Comparison of ENCODE assay signal across 8 mouse cellular contexts in the genomic region with DNA sequence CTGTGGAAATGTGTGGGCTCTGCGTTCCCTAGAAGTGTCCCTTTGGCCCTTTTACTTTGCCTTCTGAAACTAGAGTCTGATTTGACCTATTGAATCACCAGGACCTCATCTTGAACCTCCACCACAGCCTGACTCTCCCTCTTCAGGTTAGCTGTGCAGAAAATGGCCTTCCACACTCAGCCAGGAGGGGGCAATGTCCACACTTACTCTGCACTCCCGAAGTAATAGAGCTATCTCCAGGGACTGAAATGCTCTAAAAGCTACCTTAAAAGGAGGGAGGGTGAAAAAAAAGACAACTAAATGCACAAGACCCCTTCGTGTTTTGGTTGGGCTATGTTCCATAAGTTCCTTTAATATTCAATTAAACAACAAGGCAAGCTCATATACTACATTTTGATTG. TPM values are rescaled to one million over a fixed set of nuclear protein-coding genes. Genes with fewer than 3 reads are reported as not detected.
DNase-seq lines count a peak whose midpoint lies in the region; ATAC-seq lines count a peak whose summit lies in the region.

No protein-coding gene starts in this region.

- H3K4me1 ChIP-seq in heart, embryonic 13.5 days = peaks cover 29% of the 10 kb centered on the region

- H3K36me3 ChIP-seq in heart, embryonic 13.5 days = peaks cover 36% of the 10 kb centered on the region

- peak; percentile 92 for ATAC-seq in common myeloid progenitor, adult 5-6 weeks (replicated peaks; ENCODE audit: low read depth, poor library complexity, severe bottlenecking)
- no peak for ATAC-seq in heart, embryonic 13.5 days (ENCODE audit: extremely low read depth, insufficient number of reproducible peaks, low FRiP score, low TSS enrichment)

- H3K27ac ChIP-seq in heart, embryonic 13.5 days (replicated peaks) = 0 out of 2 replicates have a peak overlapping the region, but pooled peaks have one; percentile 28

- WGBS in heart, embryonic 13.5 days = 10% methylated on average over 3 of the region's 3 CpGs

- no peak overlapping the region for H3K4me2 ChIP-seq in heart, embryonic 13.5 days

- no peaks in the 10 kb centered on the region for H3K9me3 ChIP-seq in heart, embryonic 13.5 days

- no peaks in the 10 kb centered on the region for H3K27me3 ChIP-seq in heart, embryonic 13.5 days (replicated peaks)

- H3K9ac ChIP-seq in heart, embryonic 13.5 days = 0 out of 2 replicates have a peak overlapping the region, but pooled peaks have one; percentile 14

- no peak overlapping the region for H3K4me3 ChIP-seq in heart, embryonic 13.5 days

- peak; percentile 55 for DNase-seq in layer of hippocampus, adult 11-12 months (ENCODE audit: low spot score)
- DNase-seq in layer of hippocampus, adult 9-10 months (ENCODE audit: low spot score) = no peak
- peak; percentile 18 for DNase-seq in MEL-GATA-1-ER (ENCODE audit: extremely low read depth, low read depth)
- peak; percentile 49 to 54 for DNase-seq in left cerebral cortex, adult 18-20 months (ENCODE audit: low spot score in 2 of 2)
- peak; percentile 60 for DNase-seq in naive thymus-derived CD4-positive, alpha-beta T cell, adult 2 months (ENCODE audit: low read depth)
- DNase-seq in thymus, postnatal 36 days = peak; percentile 37 to 38

RNA-seq across cellular contexts. Expression of a gene that starts 13.9 kb away (rescaled TPM):
- total RNA-seq in common myeloid progenitor, adult 5-6 weeks (2017) = 68.1 and 68.4 TPM in 2 replicates
- polyA plus RNA-seq in heart, embryonic 13.5 days (2015; fragmentation: Nextera tagmentation; extraction: Ambion mirVana) = 56.6 and 60.5 TPM in 2 replicates
- 10 to 100 TPM; 31.6 to 31.7 TPM for total RNA-seq in left cerebral cortex, adult 18-20 months (2021)

RNA-seq across cellular contexts. Expression of a gene that starts 50.1 kb away (rescaled TPM):
- not detected in 2 replicates for total RNA-seq in common myeloid progenitor, adult 5-6 weeks (2017)
- polyA plus RNA-seq in heart, embryonic 13.5 days (2015; fragmentation: Nextera tagmentation; extraction: Ambion mirVana) = 136 and 142 TPM in 2 replicates
- total RNA-seq in left cerebral cortex, adult 18-20 months (2021) = not detected
